Mouse (Mus musculus) fat pad, adult 2 months (tissue): ENCODE measurements around the gene Spag5.
A peak's percentile ranks its signal among the peaks of the same experiment; 100 is the strongest.

Source experiments
- DNase-seq: peaks from one replicate; pipeline ENCODE4 v3.0.0-alpha.2; 2011; ENCODE audit warnings: low read depth, low spot score; ENCODE audit errors: extremely low read depth

Gene Spag5

GRCm38 (mm10) chr11:78322860-78323259 lies 21.5 kb downstream of the Spag5 start, which contains the start of gene Aldoc:
Gene Aldoc (plus strand): TSS chr11:78322968.
- peak; percentile 70 for DNase-seq

DNA sequence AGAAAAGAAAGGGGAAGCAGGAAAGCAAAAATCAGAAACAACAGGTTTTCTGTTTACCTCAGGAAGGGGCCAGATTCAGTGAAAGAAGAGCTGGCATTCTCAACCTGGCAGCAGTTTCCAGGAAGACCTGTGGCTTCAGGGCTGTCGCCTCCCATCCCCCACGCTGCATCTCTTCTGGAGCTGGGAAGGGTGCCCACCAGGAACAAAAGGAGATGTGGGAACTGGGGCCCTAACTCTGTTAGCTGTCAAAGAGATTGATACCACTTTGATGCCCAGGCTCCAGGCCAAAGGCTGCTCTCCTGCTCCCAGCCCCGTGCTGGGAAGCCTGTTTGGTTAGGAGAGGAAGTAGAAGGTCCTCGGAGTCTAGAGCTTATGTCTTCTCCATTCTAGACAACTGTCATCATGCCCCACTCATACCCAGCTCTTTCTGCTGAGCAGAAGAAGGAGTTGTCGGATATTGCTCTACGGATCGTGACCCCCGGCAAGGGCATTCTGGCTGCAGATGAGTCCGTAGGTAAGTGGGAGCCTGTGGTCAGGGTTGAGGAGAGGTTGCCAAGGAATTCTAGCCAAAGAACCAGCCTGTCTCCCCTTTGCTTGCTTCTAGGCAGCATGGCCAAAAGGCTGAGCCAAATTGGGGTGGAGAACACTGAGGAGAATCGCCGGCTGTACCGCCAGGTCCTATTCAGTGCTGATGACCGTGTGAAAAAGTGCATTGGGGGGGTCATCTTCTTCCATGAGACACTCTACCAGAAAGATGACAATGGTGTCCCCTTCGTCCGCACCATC lies 22.9 kb downstream of the Spag5 start:
- no peak for DNase-seq

DNA sequence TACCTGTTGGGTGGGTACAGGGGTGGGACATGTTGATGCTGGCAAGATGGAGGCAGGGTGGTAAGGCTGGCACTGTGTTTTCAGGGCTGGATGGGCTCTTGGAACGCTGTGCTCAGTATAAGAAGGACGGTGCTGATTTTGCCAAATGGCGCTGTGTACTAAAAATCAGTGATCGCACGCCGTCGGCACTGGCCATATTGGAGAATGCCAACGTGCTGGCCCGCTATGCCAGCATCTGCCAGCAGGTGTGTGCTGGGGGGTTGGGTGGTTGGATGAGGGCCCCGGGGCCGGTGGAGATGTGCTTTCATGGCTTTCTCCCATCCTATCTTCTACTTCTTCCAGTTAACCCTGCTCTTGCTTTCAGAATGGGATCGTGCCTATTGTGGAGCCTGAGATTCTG lies 23.6 kb downstream of the Spag5 start:
- no peak for DNase-seq

DNA sequence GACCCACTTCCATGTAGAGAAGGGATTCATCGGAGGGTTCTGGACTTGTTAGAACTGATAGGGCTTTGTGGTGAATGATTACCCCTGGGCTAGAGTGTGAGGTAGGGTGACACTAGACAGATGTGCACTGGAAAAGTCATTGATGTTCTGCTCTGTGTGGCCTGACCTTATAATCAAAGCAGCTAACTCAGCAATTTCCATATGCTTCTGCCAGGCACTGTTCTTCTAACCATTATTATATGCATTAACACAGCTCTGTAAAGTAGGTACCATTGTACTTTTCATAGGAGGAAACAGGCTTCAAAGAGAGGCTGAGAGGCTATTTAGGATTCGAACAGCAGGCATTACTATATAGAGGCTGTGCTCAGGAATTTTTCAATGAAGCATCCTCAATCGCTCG lies 25.9 kb downstream of the Spag5 start:
- DNase-seq, result no peak

GRCm38 (mm10) chr11:78327634-78328511 lies 26.5 kb downstream of the Spag5 start, which contains the start of gene Pigs:
Gene Pigs (plus strand): TSS chr11:78328415.
- no peak for DNase-seq

GRCm38 (mm10) chr11:78328512-78329056 lies 27.3 kb downstream of the Spag5 start:
- no peak for DNase-seq

- no peak for DNase-seq
Observed at GRCm38 (mm10) chr11:78332676-78333075, 31.3 kb downstream of the Spag5 start.

DNA sequence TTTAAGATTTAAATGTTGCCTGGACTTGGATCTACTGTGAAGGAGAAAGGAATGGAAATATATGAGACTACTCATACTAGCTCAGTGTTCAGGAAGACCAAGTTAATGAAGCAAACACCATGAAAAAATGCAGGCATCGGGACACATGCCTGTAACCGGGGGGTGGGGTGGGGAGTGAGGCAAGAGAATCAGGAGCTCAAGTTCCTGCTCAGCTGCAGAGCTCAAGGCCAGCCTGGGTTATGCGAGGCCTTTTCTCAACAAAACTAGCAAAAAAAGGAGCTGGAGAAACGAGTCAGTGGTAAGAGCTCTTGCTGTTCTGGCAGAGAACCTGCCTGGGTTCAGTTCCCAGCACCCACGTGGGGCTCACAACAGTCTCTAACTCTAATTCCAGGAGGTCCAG lies 32.7 kb downstream of the Spag5 start:
- DNase-seq, result no peak

- DNase-seq, result no peak
Observed at GRCm38 (mm10) chr11:78337040-78337439, 35.7 kb downstream of the Spag5 start.

DNA sequence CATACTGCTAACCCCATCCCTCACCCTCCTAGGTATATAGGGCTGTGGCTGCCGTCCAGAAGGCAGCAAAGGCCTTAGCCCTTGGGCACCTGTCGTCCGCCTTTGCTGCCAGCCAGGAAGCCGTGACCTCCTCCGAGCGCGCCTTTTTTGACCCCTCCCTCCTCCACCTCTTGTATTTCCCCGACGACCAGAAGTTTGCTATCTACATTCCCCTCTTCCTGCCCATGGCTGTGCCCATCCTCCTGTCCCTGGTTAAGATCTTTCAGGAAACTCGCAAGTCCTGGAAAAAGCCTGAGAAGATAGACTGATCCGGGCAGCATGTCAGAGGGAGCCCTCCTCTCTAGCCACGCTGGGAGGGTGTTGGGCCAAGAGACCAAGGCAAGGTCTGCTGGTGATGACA lies 40.4 kb downstream of the Spag5 start:
- DNase-seq, result no peak

DNA sequence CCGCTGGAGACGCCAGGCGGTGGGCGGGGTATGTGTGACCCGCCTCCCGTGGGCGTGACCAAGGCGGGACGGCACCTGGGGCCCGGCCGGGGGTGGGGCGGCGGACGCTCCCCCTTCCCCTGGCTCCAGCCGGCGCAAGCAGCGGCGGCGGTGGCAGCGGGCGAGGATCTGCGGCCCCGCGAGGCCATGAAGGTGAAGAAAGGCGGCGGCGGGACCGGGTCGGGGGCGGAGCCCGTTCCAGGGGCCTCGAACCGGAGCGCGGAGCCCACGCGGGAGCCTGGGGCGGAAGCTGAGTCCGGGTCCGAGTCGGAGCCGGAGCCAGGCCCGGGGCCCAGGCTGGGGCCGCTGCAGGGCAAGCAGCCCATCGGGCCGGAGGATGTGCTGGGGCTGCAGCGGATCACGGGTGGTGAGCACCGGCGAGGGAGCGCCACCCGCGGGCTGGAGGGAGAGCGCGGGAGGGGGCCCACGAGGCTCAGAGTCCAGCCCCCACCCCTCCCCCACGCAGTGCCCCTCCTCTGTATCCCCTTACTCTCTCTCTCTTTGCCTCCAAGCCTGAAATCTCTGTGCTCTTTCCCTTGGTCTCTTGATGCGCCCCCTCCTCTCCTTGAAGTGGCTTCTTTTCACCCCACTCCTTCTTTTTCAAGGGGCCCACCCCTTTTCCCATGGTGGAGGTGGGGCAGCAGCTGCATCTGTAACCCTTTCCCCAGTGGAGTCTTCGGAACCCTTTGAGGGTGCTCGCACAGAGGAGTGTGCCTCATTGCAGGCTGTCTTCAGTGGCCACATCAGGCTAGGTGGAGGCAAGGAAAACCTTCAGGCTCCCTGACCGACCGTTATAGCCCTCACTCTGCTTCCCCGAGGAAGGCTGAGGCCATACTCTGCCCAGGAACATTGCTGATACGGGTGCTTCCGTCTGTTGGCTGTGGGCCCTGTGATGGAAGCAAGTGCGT lies 42.3 kb downstream of the Spag5 start, which contains the start of gene Unc119:
TSS of gene Unc119 (plus strand) at position 102 of the 947 bp plus-strand sequence.
- no peak for DNase-seq

GRCm38 (mm10) chr11:78344328-78344889 lies 43.1 kb downstream of the Spag5 start:
- DNase-seq, result no peak

DNA sequence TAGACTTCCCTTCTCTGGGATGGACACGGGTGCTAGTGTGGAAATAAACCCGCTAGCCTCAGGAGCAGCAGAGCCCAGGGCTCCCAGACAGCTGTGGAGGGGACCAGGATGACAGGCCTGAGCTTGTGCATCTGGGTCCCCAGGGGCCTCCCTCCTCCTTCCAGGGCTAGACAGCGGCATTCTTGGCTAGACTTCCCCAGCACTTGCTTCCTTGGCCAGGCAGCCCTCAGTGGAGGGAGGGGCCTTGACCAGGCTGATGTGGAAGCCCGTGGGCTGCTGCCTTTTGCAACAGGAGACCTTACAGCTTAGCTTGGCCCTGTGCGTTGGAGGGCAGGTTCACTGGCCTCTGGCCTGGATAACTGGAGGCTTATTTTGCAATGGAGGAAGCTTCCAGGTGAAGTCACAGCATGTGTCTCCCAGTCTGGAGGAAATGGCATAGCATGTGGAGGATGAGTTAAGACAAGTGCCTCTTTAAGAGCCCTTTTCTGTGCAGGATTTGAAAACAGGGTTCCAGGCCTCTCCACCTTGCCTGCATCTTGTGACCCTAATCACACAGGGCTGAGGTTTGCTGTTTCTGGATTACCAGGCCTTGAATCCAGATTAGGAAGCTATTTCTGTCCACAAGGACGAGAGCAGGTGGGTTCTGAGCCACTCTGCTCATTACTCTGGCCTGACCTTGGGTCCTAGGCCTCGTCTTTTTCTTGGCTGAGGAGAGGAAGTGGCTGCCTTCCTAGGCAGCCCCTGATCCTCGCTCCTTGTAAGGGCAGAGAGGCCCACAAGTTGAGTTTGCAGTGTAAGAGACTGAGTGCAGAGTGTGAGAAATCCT lies 43.8 kb downstream of the Spag5 start:
- DNase-seq, result peak; percentile 83

DNA sequence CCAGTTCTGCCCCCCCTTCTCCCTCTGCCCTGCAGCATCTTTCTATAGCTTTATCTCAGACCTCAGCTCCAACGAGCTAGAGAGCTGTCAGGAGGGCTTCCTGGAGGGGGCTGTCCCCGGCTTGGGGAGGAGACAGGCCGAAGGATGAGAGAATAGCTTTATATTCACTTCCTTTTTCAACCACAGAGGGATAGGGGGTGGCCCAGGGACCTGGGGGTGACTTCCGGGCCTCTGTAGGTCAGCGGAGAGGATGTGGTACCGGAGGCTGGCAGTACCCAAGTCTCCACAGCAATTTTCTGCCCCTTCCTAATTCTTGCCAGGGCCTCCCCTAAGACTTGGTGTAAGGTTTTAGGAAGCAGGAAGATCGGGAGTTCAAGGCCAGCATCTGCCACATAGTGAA lies 44.5 kb downstream of the Spag5 start:
- no peak for DNase-seq

DNA sequence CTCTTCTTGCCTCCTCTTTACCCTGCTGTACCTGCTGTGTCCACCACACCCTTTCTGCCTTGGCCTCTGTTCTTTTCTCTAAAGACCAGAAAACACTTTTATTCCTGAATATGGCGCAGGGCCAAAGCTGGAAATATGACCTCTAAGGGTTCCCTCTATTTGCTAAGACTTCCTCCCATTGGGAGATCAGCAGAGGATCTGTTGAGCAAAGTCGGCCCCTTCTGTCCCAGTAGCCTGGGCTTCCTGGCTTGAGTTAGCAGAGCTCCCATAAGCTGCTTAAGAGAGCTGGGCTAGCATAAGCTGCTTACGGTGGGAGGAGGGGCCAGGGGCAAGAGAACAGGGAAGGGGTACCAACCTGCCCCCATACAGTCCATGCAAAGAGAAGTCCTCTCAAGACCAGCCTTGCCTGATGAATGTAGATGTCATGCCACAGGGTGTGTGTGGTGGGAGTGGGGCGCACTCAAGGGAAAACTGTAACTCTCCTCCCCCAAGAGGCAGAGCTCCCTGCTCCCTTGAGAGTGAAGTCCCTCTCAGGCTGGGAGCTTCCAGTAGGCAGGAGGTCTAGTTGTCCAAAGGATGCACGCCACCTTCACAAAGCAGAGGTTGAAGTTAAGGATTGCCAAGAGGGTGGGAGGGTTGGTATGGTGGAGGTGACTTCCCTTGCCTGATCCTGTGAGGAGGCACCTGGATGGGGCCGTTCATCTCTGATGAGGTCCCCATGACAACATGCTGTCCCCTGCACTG lies 45.2 kb downstream of the Spag5 start:
- DNase-seq, result no peak

DNA sequence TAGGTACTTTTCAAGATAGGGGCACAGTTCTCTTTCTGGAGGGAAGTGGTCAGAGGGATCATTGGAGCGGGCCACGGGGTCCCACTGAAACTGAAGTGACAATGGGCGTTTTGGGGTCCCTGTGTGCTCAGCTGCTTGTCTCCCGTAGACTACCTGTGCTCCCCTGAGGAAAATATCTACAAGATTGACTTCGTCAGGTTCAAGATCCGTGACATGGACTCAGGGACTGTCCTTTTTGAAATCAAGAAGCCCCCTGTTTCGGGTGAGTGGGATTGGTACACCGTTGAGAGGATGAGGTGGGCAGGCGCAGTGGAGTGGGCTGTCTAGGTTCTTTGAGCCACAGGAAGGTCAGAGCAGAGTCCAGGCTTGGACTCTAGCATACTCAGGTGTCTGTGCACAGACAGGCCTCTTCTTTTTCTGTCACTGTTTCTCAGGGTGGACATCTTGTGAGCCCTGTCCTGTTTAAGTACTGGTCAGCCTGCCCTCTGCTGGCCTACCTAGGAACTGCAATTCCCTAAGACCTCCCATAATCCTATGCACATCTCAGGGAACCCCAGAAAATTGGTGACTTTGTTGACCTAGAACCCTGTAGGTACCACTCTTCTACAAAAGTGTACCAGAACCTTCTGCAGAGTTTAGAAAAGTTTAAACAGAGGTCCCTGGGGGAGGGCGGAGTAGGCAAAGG lies 45.9 kb downstream of the Spag5 start:
- DNase-seq, result no peak

GRCm38 (mm10) chr11:78347908-78348307 lies 46.6 kb downstream of the Spag5 start:
- no peak for DNase-seq

DNA sequence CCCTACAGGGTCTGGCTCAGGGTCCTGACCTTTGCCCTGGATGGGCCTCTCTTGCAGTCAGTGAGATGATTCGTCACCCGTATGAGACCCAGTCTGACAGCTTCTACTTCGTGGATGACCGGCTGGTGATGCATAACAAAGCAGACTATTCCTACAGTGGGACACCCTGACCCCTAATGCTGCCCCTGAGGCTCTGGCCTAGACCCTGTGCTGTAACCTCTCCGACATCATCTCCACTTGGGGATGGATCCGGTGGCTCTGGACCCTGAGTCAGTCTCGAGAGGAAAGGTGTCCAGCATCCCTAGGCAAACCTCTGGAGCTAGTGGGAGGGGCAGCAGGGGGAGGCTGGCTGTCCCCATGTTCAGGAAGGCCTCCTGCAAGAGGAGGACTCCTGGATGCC lies 47.1 kb downstream of the Spag5 start:
- no peak for DNase-seq
